Mouse (Mus musculus) adrenal gland, adult (tissue): Measurements from ENCODE around the gene Gm49601.
A peak's percentile ranks its signal among the peaks of the same experiment; 100 is the strongest.

Source experiments
- DNase-seq, 2 experiments: peaks; one replicate each; pipeline ENCODE4 v3.0.0; 2022 to 2023; ENCODE audit warnings: low spot score in 1 of 2; ENCODE audit not compliant: inconsistent age in 2 of 2

Gm49601 gene

DNA sequence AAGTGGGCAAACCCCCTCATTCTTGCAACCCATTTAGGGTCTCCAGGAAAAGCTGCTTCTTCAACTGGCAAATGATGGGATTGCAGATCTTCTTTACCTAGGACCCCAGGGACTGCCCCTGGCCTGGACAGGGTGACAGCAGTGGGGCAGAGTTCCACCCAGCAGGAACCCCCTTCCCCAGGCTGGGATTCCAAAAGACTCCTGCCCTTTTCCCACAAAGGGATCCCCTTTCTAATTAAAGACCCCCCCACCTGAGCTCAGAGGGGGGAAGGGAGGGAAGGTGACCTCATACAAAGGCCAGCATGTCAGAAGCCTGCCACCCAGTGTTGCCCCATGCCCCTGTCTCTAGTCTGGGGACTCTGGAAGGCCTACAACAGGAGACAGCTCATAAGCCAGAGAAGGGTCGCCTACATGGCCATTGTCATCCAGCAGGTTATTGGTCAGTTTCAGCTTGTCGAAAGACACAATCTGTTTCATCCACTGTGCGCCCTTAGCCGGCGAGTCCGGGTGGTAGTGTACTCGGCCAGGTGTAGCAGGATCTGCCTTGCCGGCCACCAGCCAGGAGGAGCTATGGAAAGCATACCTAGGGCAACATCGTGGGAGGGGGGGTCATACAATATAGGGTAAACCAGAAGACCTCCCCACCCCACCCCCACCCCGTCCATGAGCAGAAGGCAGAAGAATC lies 42.4 kb downstream of the Gm49601 start:
- no peak for DNase-seq

DNA sequence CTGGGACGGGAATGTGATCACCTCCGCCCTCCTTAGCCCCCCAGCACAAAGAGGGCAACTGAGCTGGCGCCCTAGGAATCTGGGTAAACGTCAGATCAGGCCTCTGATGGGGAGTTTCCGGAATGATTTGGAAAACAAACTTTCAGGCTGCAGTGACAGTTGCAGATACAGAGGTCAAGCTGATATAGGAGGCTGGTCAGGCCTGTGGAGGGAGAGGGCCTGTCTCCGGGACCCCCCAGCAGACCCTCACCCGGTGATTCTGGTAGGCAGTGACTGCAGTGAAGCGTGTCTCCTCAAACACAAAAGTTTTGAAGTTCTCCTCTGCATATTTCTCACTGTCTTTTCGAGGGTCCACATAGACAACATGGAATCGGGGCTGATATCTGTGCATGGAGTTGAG lies 43.1 kb downstream of the Gm49601 start:
- DNase-seq, result no peak

DNA sequence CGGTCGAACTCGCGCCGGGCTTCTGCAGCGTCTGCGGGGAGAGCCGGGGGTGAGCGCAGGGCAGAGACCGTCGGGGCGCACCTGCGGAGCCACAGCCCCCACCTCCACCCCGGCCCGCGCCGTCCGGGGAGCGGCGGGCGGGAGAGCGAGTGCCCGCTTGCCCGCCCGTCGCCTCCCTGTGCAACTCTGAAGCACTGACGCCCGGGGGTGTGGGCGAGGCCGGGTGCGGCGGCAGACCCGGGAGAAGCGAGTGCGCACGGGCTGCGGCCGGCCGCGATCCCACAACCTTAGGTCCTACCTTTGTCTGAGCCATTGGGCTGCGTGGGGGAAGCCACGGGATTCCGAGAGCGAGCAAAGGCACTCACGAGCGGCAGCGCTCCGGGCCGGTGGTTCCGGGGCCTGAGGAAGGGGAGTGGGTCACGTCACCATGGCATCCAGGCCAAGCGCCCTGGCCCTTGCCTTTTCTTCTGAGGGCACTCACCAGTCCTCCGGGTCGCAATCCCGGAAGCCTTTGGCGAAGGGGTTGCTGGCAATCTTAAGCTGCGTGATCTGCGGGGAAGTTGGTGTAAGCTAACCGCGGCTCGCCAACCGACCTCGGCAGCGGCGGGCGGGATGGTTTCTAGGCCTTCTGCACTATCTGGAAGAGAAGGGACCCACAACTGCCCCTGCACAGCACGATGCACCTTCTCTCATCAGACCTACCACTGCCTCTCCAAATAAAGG lies 43.6 kb downstream of the Gm49601 start:
- no peak for DNase-seq

DNA sequence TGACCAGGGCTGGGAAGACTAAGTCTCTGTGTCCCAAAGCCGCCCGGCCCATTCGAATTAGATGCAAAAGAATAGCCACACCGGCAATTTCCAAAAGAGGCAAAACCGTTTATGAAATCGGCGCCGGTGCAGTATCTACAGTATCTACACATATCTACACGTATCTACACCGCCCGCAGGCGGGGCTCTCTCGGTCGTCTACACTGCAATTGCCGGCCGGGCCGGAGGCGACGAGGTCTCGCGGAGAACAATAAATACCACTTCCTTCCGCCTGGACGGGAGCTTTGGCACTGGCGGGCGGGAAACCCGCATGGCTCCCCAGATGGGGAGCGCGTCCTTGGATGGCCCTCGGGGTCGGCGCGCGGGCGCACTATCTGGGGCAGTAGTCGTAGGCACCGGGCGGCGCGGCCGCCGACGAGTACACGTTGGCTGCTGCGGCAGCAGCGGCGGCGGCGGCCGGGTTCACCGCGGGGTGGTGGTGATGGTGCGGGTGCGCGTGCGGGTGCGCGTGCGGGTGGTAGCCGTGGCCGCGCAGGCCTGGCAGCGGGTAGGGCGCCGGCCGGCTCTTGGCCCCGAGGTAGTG lies 44.5 kb downstream of the Gm49601 start:
- DNase-seq, result peak in 1 of 2 experiments; percentile 61

DNA sequence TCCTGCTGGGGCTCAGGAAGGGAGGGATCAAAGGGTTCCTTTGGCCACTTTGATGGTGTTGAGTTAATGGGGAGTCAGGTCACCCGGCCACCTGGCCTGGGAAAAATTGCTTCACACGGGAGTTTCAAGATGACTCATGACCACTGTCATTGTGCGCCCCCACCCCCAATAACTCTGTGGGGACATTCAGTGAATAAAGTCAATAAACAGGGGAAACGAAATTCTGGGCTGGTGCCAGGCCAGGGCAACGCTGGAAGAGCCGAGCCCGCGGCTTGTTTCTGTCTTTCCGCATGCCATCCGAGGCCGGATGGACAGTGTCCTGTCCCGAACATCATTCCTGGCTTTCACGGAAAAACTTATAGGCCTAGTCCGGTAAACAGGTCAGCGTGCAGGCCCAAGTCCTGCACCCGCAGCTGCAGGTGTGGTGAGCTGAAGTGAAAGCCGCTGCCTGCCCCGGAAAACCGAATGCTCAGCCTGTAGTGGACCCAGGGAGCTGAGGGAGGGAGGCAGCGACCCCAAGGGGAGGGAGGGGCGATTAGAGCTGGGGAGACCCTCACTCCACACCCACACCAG lies 45.1 kb downstream of the Gm49601 start:
- no peak for DNase-seq

DNA sequence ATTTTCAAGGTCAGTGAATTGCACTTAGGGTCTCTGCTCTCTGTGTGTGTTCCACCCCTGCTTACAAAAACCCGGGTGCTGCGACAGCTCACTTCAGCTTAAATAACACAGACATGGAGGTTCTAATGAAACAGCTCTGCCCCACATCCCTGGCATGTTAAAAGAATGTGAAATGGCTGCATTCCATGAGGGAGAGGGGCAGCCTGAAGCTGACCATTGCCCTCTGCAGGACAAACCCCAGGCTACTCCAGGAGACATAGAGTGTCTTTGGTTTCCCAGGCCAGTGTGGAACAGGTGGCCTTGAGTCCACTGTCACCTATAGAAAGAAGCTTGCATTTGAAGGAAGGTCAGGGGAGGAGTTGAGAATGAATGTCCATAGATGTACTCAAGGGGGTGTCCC lies 45.8 kb downstream of the Gm49601 start:
- DNase-seq, result no peak

DNA sequence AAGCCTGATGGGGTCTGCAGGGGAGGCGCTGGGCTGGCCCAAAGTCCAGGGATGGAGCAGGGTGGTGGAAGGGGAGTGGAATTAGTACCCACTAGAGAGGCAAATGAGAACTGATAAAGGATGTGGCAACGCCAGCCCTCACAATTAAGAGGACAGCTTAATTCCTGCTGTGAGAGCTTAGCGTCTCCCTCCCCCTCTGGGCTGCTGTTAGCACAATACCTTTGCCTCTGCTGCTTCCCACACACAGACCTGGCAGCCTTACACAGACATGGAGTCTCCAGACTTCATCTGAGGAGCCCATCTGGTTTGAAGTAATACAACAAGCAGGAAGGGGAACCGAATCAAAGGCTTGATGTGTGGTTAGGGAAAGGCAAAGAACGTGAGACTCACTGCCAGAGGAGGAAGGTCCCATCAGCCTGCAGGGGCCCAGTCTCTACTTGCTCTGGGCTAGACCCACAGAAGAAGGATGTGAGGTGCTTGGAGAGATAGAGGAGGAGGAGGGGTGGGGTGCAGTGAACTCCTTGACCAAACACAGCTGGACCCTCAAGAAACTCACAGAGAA lies 48.5 kb downstream of the Gm49601 start:
- DNase-seq, result no peak

DNA sequence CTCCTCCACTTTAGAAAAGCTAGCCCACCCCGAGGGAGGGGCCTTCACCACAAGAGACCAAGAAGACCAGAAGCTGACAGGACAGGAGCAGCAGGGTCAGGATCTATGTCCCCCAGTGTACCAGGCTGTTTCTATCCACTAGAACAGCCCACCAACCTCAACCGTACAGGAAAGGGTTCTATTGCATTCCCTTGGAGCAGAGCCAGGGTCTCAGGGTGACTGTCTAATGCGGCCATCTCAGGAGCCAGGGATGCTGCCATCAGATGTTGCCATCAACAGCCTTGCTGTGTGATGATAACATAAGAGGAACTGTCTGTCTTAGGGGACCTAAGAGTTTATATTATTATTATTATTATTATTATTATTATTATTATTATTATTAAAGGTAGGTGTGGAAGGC lies 49.2 kb downstream of the Gm49601 start:
- DNase-seq, result no peak

DNA sequence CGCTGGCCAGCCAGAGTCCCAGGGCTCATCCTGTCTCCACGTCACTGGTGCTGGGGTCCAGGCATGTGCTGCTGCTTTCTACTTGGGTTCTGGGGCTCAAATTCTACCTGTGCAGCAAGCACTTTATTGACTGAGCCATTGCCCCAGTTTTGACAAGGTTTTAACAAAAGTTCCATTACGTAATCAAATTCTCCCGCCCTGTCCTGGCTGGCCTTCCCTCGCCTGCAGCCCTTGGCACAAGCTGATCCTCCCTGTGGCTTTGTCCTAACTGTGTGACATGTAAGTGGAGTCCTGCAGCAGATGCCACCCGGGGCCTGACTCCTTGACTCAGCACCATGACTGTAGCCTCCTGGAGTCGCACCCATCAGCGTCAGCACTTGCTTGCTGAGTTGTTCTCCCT lies 52.0 kb downstream of the Gm49601 start:
- DNase-seq, result peak; percentile 31 to 76
